Mouse (Mus musculus) E14TG2a.4 (cell line): ENCODE results near the gene H2-D1.
A peak's percentile ranks its signal among the peaks of the same experiment; 100 is the strongest.

ENCODE experiments used
- H3K27me3 ChIP-seq: 2 replicates; pipeline ENCODE4 v1.6.1; 2014; ENCODE audit warnings: low read length, control low read depth; ENCODE audit not compliant: insufficient read depth
- H3K36me3 ChIP-seq: 2 replicates; pipeline ENCODE4 v1.6.1; 2014; ENCODE audit warnings: low read length, control low read depth; ENCODE audit not compliant: insufficient read depth
- H3K4me1 ChIP-seq: replicated peaks from 2 replicates; pipeline ENCODE4 v1.6.1; 2014; ENCODE audit warnings: low read depth, low read length, control low read depth
- H3K4me3 ChIP-seq: replicated peaks from 2 replicates; pipeline ENCODE4 v1.5.1; 2014; ENCODE audit warnings: mild to moderate bottlenecking, low read length
- H3K9me3 ChIP-seq: 2 replicates; pipeline ENCODE4 v1.6.1; 2014; ENCODE audit warnings: low read length, control low read depth
- CTCF ChIP-seq: conservative IDR thresholded peaks from 2 replicates; pipeline ENCODE4 v1.5.1; 2014; ENCODE audit warnings: low read length
- NANOG ChIP-seq: IDR thresholded peaks from 2 replicates; pipeline ENCODE4 v1.6.1; 2014; ENCODE audit warnings: borderline replicate concordance, low read length, mixed read lengths
- POU5F1 ChIP-seq: IDR thresholded peaks from 2 replicates; pipeline ENCODE4 v1.6.1; 2014; ENCODE audit warnings: low read length, borderline replicate concordance

The H2-D1 gene

DNA sequence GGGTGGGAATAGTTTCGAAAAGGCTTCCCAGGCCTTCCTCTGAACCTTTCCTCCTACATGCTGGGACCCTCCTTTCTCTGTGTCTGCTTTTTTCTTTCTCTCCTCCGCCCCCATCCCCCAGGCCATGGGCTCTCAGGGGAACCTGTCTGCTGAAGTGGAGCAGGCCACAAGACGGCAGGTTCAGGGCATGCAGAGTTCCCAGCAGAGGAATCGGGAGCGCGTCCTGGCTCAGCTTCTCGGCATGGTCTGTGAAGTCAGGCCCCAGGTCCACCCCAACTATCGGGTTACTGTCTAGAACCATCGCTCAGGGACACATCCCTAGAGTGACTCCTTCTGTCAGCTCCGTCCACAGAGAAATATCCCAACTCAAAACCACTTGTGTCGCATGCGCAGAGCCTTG is 25.0 kb upstream of the H2-D1 start:
- H3K4me3 ChIP-seq, result no peak overlapping the region
- peaks cover 15% of the 10 kb centered on the region for H3K36me3 ChIP-seq
- H3K4me1 ChIP-seq, result peaks cover 47% of the 10 kb centered on the region
- TF ChIP-seq CTCF (no peak), POU5F1 (no peak), NANOG (no peak)
- H3K9me3 ChIP-seq, result no peaks in the 10 kb centered on the region
- H3K27me3 ChIP-seq, result peaks cover 11% of the 10 kb centered on the region

DNA sequence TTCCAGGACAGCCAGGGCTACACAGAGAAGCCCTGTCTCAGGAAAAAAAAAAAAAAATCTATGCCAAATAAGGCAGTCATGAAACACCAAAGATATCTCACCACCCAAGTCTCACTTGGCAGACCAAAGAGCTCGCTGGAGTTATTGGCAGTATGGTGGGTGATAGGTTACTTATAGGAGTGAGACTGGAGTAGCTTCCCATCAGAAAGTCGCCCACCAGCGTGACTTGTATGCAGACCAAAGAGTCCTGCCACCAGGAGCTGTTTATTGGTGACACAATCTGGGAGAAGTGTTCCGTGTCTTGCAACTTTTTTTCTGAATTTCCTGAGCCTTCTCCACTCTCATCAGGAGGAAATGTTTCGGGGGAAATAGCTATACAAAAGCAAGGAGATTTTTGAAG is 22.8 kb upstream of the H2-D1 start:
- Histone ChIP-seq H3K4me3 (no peak overlapping the region), H3K4me1 (peaks cover 41% of the 10 kb centered on the region)

DNA sequence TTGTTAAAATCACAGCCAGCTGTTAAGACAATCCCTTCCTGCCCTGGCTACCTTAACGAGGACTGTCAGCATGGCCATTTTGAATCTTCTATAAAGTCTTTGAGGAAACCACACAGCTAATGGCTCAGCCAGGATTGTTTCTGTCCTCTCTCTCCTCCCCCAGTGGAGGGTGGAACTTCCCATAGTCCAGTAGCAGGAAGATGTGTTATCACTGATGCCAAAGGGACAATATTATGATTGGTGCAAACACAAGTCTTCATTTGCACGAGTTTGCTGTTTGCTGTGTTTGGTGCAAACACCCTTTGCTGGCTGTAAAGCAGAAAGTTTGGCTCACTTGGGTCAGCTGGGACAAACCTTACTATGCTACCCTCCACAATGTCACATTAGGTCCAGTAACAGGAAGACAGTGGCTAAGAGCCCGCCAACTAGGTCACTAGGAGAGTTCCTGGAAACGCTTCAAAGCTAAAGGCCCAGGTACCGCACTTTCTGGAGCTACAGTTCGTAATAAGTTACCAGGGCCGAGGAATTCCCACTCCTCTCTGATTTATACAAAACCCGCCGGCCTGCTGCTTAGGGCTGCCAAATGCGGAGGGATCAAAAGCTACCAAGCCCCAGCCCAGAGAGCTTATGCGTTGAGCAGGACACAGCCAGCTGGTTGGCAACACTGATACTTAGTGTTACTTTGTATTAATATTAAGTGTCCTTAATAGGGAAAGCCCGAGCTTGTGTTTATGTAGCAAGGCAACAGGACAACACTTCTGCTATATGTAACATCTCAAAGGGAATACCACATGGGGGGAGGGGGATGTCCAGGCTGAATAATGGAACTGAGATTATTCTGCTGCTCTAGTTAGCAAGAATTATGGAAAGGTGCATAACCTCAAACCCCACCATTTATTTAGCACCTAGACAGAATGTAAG is 21.9 kb upstream of the H2-D1 start:
- H3K4me3 ChIP-seq, result peak overlapping the region; percentile 99

More for the DNA sequence above, 22.8 kb upstream of the H2-D1 start:
- Histone ChIP-seq H3K9me3 (no peaks in the 10 kb centered on the region), H3K27me3 (peaks cover 11% of the 10 kb centered on the region), H3K36me3 (peaks cover 22% of the 10 kb centered on the region)
- TF ChIP-seq CTCF (no peak), NANOG (no peak), POU5F1 (no peak)

DNA sequence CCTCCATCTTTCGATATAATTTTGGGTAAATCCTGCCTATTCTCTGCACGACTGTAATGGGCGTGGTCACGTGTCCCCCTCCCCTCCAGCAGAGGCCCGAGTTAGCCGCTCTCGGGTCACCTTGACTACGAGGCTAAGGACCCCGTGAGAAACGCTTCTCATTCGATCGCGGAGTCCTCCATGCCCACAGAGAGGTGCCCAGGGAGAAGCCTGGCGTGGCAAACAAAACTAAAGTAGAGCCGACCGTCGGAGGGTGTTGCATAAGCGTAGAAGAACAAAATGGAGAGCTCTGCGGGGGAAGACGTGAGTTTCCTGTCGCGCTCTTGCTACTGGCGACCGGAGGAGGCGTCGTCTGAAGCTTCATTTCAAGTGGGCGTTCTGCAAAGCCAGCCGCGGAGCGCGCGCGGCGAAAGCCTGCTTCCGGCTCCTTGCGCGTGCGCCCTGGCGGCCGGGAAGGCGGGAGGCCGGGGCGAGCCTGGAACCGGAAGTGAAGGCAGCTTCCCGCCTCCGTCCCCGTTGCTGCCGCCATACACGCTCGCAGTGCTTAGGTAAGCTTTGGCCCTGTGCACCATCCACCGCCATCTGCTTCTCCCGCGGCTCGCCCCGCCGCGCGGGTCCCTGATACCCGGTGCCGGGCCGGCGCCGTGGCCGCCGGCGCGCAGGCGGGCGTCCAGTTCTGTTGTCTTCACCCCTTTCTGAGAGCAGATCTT is 21.1 kb upstream of the H2-D1 start, which contains the start of gene Ddx39b:
TSS of gene Ddx39b (plus strand) at position 442 of the 710 bp plus-strand sequence.
- Histone ChIP-seq H3K4me1 (peaks cover 53% of the 10 kb centered on the region), H3K27me3 (peaks cover 11% of the 10 kb centered on the region), H3K36me3 (peaks cover 39% of the 10 kb centered on the region), H3K4me3 (peak within 1 kb of the TSS; percentile 99), H3K9me3 (no peaks in the 10 kb centered on the region)
- TF ChIP-seq POU5F1, result no peak
- TF ChIP-seq NANOG, result no peak
- TF ChIP-seq CTCF, result no peak

More for the DNA sequence above, 21.9 kb upstream of the H2-D1 start:
- no peaks in the 10 kb centered on the region for H3K9me3 ChIP-seq
- peaks cover 11% of the 10 kb centered on the region for H3K27me3 ChIP-seq
- H3K36me3 ChIP-seq, result peaks cover 31% of the 10 kb centered on the region
- no peak for TF ChIP-seq CTCF
- TF ChIP-seq POU5F1, result no peak
- no peak for TF ChIP-seq NANOG
- H3K4me1 ChIP-seq, result peaks cover 50% of the 10 kb centered on the region

DNA sequence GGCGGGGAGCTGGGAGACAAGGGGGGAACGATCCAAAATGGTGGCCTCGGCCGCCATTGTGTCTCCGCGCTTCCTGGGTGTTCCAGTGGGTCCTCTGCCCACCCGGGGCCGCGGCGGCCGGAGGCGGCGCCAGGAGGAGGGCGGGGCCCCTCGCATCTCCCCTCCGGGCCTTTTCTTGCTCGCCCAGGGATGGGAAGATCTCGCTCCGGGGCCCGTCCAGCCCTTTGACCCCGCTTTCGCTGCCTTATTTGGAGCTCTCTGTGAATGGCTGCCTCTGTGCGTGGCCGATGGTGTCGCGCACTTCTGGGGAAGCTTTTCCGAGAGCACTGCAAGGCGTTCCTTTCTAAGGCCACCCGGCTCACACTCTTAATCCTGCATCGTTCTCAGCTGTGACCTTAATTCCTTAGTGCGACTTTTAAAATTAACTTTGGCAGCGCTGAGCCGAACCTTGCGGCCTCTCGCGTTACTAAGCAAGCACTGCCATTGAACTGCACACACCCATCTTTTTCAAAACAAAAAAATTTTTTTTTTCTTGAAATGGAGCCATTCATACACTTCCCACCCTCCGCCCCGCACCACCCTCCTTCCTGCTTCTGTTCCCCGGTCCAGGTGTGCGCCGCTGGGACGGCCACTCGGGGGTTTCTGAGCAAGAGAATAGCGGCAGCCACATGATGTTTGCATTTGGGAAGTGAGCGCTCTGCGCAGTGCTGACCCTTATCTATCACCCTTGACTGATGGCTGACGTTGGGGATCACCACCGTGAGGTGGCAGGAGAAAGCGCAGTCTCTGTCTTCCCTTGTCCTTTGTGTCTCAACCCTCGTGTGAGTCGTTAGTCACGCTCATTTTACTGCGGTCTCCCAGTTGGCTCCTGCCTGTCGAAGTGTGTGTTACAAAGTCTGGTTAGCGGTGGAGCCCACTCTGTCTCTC is 20.3 kb upstream of the H2-D1 start:
- Histone ChIP-seq H3K4me3 (peak overlapping the region; percentile 99), H3K9me3 (no peaks in the 10 kb centered on the region), H3K36me3 (peaks cover 47% of the 10 kb centered on the region), H3K27me3 (peaks cover 3% of the 10 kb centered on the region), H3K4me1 (peaks cover 55% of the 10 kb centered on the region)
- no peak for TF ChIP-seq CTCF
- TF ChIP-seq POU5F1, result no peak
- TF ChIP-seq NANOG, result no peak

DNA sequence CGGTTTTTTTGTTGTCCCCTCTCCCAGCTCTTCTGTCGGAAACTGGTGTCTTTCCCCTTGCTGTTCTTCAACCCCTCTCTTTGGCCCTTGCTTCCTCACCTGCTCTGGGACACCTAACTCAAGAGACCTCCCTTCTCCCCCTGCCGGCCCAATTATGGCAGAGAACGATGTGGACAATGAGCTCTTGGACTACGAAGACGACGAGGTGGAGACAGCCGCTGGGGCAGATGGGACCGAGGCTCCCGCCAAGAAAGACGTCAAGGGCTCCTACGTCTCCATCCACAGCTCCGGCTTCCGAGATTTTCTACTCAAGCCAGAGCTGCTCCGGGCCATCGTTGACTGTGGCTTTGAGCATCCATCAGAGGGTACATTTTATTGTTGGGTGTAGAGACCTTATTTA is 19.4 kb upstream of the H2-D1 start:
- Histone ChIP-seq H3K4me3 (peak overlapping the region; percentile 99), H3K4me1 (peaks cover 63% of the 10 kb centered on the region), H3K9me3 (no peaks in the 10 kb centered on the region), H3K27me3 (no peaks in the 10 kb centered on the region), H3K36me3 (peaks cover 55% of the 10 kb centered on the region)
- no peak for TF ChIP-seq NANOG
- no peak for TF ChIP-seq POU5F1
- no peak for TF ChIP-seq CTCF

DNA sequence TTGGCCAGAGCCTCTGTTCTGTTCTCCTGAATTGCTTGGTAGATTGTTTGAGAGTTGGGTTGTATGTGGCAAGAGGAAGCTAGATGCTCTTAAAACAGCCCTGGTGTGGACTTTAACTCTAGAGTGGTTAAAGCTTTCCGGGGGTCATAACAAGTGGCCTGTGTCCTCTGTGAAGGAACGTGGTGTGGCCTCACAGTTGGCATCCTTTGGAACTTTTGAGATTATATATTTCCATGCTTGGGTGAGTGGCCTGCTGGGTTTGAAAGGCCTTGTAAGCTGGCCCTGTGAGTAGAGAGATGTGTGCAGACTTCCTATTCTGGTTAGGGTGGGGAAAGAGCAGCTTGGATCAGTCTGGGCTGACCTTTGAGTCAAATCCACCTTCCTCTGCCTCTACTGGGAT is 17.5 kb upstream of the H2-D1 start:
- H3K4me3 ChIP-seq, result peak overlapping the region; percentile 99
- no peaks in the 10 kb centered on the region for H3K27me3 ChIP-seq
- peaks cover 80% of the 10 kb centered on the region for H3K4me1 ChIP-seq
- TF ChIP-seq NANOG (no peak), POU5F1 (no peak), CTCF (no peak)
- peaks cover 75% of the 10 kb centered on the region for H3K36me3 ChIP-seq
- no peaks in the 10 kb centered on the region for H3K9me3 ChIP-seq

DNA sequence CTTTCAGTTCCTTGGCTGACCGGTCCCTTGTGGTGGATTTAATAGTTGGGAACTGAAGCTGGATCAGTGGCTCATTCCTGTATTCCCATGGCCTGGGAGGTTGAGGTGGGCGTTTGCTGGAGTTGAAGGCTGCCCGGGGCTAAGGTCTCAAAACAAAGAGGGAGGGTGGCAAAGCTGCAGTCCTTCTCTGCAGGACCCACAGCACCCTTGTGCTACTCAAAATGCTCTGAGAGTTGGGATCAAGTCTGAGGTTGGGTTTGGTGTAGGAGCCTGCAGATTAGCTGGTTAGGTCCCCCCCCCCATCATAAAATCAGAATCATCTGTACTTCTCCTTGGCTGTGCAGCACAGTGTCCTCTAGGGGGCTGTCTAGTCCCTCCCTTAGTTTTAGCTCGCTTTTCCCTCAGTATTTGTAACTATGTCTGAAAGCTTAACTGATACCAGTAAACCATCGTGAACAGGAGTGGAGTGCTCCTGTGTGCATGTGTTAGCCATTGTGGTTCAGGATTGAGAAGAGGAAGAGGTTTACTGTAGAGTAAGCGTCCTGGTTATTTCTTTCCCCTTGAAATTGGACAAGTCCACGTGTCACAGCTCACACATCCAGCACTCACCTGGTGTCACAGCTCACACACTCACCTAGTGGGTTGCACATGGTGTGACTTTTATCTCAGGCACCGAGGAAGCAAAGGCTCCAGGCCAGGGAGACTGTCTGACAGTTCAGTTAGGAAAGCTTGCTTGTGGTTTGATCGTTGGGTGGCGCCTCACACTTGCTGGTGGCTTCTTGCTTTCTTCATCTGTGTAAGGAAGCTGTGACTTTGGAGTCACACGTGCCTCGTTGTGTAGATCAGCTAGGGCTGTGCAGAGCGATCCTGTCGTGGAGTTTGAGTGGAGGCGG is 16.6 kb upstream of the H2-D1 start:
- H3K9me3 ChIP-seq, result no peaks in the 10 kb centered on the region
- TF ChIP-seq POU5F1 (no peak), CTCF (peak; percentile 59), NANOG (no peak)
- peak overlapping the region; percentile 99 for H3K4me3 ChIP-seq
- H3K27me3 ChIP-seq, result no peaks in the 10 kb centered on the region
- peaks cover 80% of the 10 kb centered on the region for H3K4me1 ChIP-seq
- peaks cover 84% of the 10 kb centered on the region for H3K36me3 ChIP-seq
